Mouse (Mus musculus) CD4-positive, CD25-positive, alpha-beta regulatory T cell, adult 2 months (primary cell): ENCODE results near the gene Ccdc50.

ENCODE experiments used
- DNase-seq: peaks from one replicate; pipeline ENCODE4 v3.0.0-alpha.2; 2012; ENCODE audit warnings: low read depth, low spot score

Gene Ccdc50

DNA sequence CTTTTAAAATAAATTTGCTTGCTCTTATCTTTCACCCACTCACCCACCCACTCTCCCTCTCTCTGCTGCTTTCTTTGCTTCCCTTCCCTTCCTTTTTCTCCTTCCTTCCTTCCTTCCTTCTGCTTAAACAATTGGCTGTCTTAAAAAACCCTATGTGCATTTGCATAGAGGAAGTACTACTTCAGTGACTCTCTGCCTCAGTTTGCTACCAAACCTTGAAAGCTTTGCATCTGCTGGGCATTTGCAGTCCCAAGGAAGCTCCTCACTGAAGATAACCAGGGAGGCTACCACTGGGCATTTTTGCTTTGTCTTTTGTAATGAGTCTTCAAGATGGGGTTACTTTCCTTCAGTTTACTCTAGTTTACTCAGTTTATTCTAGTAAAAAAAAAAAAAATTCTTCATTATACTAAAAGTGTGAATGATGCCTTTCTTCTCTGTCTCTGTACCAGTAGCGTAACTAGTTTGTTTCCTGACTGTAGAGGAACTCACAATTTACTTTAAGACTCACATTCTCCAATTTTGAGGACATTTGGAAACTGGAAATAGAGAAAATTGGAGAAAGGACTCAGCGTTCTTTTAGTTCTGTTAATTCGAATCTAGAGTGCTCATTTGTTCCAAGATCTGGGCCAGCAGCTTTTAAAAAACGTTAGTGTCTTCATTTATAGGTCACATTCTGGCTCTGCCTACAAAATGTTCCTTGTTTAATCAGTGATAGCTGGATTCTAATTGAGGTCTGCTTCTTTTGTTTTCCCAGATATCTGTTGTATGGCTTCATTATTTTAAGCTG lies 6.8 kb downstream of the Ccdc50 start:
- no peak for DNase-seq

DNA sequence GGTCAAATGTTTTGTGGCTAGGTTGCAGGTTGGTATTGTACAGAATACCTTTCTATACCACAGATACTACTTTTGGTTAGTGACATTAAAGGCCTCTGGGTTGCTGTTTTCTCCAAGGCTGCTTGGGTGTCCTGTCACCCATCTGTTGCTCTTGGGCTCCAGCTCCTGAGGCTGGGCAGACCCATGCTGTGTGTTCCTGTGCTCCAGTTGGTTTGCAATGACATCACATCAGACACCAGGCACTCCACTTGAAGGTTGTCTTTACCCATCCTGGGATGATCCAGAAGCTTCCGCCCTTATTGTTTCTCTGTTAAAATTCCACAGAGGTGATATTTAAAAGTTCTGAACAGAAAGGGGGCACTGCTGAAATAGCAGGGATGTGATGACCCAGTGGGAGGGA lies 8.3 kb downstream of the Ccdc50 start:
- DNase-seq = no peak

DNA sequence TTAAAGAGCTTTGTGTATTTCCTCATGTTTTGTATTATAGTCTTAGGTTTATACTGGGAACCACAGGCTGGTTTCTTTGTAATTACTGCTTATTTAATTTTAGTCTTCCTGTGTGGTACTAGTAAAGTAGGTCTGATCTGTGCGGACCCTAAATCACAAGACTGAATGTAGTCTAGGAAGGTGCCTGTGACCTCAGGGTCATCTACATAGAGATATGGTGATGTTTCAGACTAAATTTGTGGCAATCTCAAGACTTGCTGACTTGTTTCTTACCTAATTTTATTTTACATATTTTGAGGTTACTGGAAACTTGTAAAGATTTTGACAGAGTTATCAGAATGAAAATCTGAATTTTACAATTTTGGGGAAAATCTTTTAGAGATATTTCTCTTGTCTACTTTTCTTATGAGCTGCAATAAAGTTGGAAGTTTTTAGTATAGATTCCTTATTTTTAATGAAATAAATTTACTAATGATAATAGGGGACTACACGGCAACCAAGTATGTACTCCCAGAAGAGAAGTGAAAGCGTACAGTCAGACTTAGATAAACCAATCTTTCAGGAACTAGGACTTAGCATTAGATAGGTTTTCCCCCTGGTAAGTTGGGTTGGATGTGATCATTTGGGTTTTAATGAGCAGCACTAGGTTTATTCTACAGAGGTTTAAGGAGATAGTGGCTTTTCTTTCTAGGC lies 10.5 kb downstream of the Ccdc50 start:
- DNase-seq = no peak

DNA sequence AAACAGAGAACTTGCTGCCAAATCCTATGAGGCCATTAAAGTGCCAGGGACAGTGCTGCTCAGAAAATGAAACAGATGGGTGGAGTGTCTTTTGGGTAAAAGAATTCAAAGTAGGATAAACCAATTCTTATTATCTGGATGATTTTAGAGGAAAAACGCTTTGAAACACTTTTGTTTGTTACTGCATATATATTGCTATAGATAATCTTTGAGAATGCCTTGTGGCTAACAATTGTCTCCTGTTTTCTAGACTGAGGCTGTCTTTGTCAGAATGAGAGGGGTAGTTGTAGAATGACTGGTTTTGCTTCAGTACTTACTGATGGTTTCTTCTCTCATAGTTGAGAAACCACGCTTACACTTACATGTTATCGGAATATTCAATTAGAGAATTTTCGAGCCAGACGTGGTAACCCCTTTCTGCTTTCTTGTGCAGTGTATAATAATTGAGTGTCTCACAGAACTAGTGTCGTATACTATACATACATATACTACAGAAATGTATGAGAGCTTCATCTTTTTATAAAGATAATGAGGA lies 11.1 kb downstream of the Ccdc50 start:
- DNase-seq = no peak

- no peak for DNase-seq
Observed at GRCm38 (mm10) chr16:27401579-27401978, 12.9 kb downstream of the Ccdc50 start.

- no peak for DNase-seq
Observed at GRCm38 (mm10) chr16:27404107-27404506, 15.4 kb downstream of the Ccdc50 start.

GRCm38 (mm10) chr16:27416937-27417584 lies 28.4 kb downstream of the Ccdc50 start:
- no peak for DNase-seq

- no peak for DNase-seq
Observed at GRCm38 (mm10) chr16:27417632-27418031, 29.0 kb downstream of the Ccdc50 start.

DNA sequence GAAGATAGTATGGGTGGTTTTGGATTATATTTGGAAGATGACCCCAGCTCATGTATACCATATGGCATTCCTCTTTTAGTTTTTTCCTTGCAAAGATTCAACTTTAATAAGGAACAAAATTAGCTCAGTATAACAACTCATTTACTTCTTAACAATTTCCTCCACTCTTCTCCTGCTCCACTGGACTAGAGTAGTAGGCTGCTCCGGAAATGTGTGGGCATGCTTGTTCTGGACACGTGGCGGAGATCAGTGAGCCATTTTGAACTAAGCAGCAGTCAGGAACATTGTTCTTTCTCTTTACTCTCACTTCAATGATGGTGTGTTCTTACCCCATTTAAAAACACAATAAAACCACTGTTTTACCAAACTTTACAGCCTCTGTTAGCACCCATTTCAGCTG lies 32.3 kb downstream of the Ccdc50 start:
- DNase-seq = no peak

GRCm38 (mm10) chr16:27435034-27435433 lies 46.4 kb downstream of the Ccdc50 start:
- no peak for DNase-seq

DNA sequence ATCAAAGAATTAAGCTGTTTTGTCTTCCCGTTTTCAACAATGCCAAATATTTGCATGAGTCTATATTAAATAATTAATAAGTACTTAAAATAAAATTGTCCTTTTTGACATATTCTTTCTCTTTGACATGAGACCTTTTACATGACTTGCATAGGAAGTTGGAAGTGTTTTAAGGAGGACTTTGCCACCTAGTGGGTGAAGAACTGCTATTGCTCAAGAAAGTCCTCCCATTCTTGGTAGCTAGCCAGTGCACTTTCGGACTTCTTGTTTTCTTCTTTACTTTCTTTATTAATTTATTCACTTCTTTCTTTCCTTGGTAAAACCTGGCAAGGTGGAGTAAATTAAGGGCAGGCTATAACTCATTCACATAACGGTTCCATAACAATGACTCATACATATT lies 55.3 kb downstream of the Ccdc50 start:
- DNase-seq = peak; percentile 32

GRCm38 (mm10) chr16:27449360-27449759 lies 60.7 kb downstream of the Ccdc50 start:
- no peak for DNase-seq

GRCm38 (mm10) chr16:27450655-27451054 lies 62.0 kb downstream of the Ccdc50 start:
- DNase-seq = no peak

GRCm38 (mm10) chr16:27453396-27453795 lies 64.7 kb downstream of the Ccdc50 start:
- no peak for DNase-seq

- no peak for DNase-seq
Observed at GRCm38 (mm10) chr16:27453823-27454222, 65.2 kb downstream of the Ccdc50 start.

GRCm38 (mm10) chr16:27457273-27457672 lies 68.6 kb downstream of the Ccdc50 start:
- DNase-seq = peak; percentile 83

DNA sequence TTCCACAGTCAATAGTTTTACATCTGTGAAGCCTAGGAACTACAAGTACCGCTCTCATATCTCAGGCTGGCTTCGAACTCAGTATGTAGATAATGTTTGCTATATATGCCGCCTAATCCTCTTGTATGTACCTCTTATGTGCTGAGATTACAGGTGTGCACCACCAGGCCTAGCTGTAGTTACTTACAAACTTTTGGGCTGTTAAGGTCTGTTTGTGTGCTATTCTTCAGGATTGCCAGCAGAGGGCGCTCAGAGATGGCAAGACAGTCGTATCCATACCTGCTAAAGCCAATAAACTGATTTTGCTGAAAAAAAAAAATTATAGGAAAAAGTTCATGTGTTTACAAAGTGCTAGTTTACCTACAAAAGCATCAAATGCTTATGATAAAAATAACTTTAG lies 80.1 kb downstream of the Ccdc50 start:
- DNase-seq = peak; percentile 59

- DNase-seq = no peak
Observed at GRCm38 (mm10) chr16:27471389-27471788, 82.7 kb downstream of the Ccdc50 start.

DNA sequence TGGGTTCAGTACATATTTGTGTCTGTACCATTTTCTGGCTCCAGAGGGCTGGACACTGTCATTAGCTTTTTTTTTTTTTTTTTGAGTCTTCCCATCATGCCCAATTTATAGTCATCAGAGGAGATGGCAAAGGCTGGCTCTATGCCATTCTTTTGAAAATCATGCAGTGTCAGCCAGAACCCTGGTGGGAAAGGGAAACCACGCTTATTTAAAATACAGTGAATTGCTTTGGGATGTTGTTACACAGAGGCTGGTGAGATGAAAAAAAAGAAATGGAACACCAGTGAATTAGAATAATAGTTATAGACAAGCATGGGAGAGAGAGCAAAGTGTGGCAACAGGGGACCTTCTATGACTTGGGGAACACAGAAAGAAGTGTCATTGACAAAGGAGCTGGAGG lies 95.2 kb downstream of the Ccdc50 start:
- DNase-seq = no peak
